Mouse (Mus musculus) CH12.LX (cell line): ENCODE measurements around the gene Entpd5. TPM values are rescaled to one million over a fixed set of nuclear protein-coding genes. Genes with fewer than 3 reads are reported as not detected.

Source experiments
- DNase-seq: peaks from one replicate; pipeline ENCODE4 v3.0.0-alpha.2; 2013; ENCODE audit errors: extremely low read depth
- H3K27ac ChIP-seq: 2 replicates; pipeline ENCODE4 v1.5.1; 2012; ENCODE audit warnings: low read depth, mild to moderate bottlenecking, control low read depth, moderate library complexity; ENCODE audit not compliant: insufficient read depth
- H3K27me3 ChIP-seq: replicated peaks from 2 replicates; pipeline ENCODE3; 2012; ENCODE audit warnings: inconsistent platforms
- H3K36me3 ChIP-seq, 2 experiments: replicated peaks in 1 of 2; 2 replicates each; pipeline versions ENCODE3 to v1.6.1; 2012; ENCODE audit warnings: inconsistent platforms in 1 of 2, low read length in 1 of 2, mild to moderate bottlenecking in 1 of 2, mixed read lengths in 1 of 2, moderate library complexity in 1 of 2; ENCODE audit not compliant: control insufficient read depth in 1 of 2, insufficient read depth in 1 of 2
- H3K4me1 ChIP-seq, 2 experiments: 2 replicates each; pipeline ENCODE4 v1.6.1; 2012; ENCODE audit warnings: inconsistent platforms in 1 of 2, moderate library complexity in 1 of 2; ENCODE audit not compliant: insufficient read depth in 2 of 2, control insufficient read depth in 1 of 2
- H3K4me2 ChIP-seq: 2 replicates; pipeline ENCODE4 v1.6.1; 2012; ENCODE audit warnings: low read depth, mild to moderate bottlenecking, control low read depth; ENCODE audit not compliant: poor library complexity, insufficient read depth, severe bottlenecking
- H3K4me3 ChIP-seq, 3 experiments: fragments of 150-350 bp in 1 of 3; sonication (generic) in 1 of 3; replicated peaks in 1 of 3; 2 replicates each; pipeline versions ENCODE3 to v1.5.1; 2011 to 2012; ENCODE audit warnings: low read depth in 2 of 3, low read length in 2 of 3, mild to moderate bottlenecking in 2 of 3, moderate library complexity in 2 of 3, control low read depth in 1 of 3, improper control_type of control experiment in 1 of 3, inconsistent platforms in 1 of 3, mixed read lengths in 1 of 3; ENCODE audit not compliant: poor library complexity in 1 of 3
- H3K79me2 ChIP-seq: replicated peaks from 2 replicates; pipeline ENCODE4 v1.6.1; 2012; ENCODE audit warnings: mild to moderate bottlenecking, moderate library complexity; ENCODE audit not compliant: control insufficient read depth, poor library complexity, insufficient read depth, severe bottlenecking; ENCODE audit errors: extremely low read depth
- H3K9ac ChIP-seq: 2 replicates; pipeline ENCODE4 v1.6.1; 2012; ENCODE audit warnings: low read depth, mild to moderate bottlenecking, control low read depth, moderate library complexity; ENCODE audit not compliant: insufficient read depth
- H3K9me3 ChIP-seq: replicated peaks from 2 replicates; pipeline ENCODE3; 2012; ENCODE audit warnings: low read length, inconsistent platforms, mixed read lengths
- BHLHE40 ChIP-seq: IDR thresholded peaks from 2 replicates; pipeline ENCODE4 v1.6.1; 2011; ENCODE audit warnings: mild to moderate bottlenecking, low read depth, low read length, improper control_type of control experiment
- E2F4 ChIP-seq: IDR thresholded peaks from 2 replicates; pipeline ENCODE4 v1.6.1; 2011; ENCODE audit warnings: low read depth, low read length, improper control_type of control experiment; ENCODE audit not compliant: insufficient replicate concordance
- ELF1 ChIP-seq: IDR thresholded peaks from 2 replicates; pipeline ENCODE4 v1.6.1; 2014; ENCODE audit warnings: low read depth, mild to moderate bottlenecking, inconsistent platforms, low read length, improper control_type of control experiment
- IRF4 ChIP-seq: IDR thresholded peaks from 2 replicates; pipeline ENCODE4 v1.6.1; 2014; ENCODE audit warnings: low read depth, mild to moderate bottlenecking, inconsistent platforms, low read length, improper control_type of control experiment
- JUN ChIP-seq: IDR thresholded peaks from 2 replicates; pipeline ENCODE4 v1.6.1; 2011; ENCODE audit warnings: low read depth, mild to moderate bottlenecking, low read length, improper control_type of control experiment, moderate library complexity; ENCODE audit not compliant: insufficient read depth
- KAT2A ChIP-seq: IDR thresholded peaks from 2 replicates; pipeline ENCODE4 v1.6.1; 2012; ENCODE audit warnings: low read length, improper control_type of control experiment, inconsistent platforms; ENCODE audit not compliant: insufficient replicate concordance
- MAFK ChIP-seq: IDR thresholded peaks from 2 replicates; pipeline ENCODE4 v1.6.1; 2011; ENCODE audit warnings: low read length, improper control_type of control experiment; ENCODE audit not compliant: insufficient replicate concordance
- MEF2A ChIP-seq: IDR thresholded peaks from 2 replicates; pipeline ENCODE4 v1.6.1; 2014; ENCODE audit warnings: low read depth, mild to moderate bottlenecking, inconsistent platforms, low read length, improper control_type of control experiment, borderline replicate concordance
- MXI1 ChIP-seq: IDR thresholded peaks from 2 replicates; pipeline ENCODE4 v1.6.1; 2011; ENCODE audit warnings: mild to moderate bottlenecking, low read depth, low read length, improper control_type of control experiment
- NELFE ChIP-seq: IDR thresholded peaks from 2 replicates; pipeline ENCODE4 v1.6.1; 2011; ENCODE audit warnings: low read depth, low read length, improper control_type of control experiment
- PAX5 ChIP-seq: IDR thresholded peaks from 2 replicates; pipeline ENCODE4 v1.6.1; 2012; ENCODE audit warnings: low read length, inconsistent platforms, mixed read lengths
- POLR2A ChIP-seq: IDR thresholded peaks from 2 replicates; pipeline ENCODE4 v1.6.1; 2011; ENCODE audit warnings: low read depth, mild to moderate bottlenecking, improper control_type of control experiment, low read length
- RAD21 ChIP-seq: IDR thresholded peaks from 2 replicates; pipeline ENCODE4 v1.6.1; 2011; ENCODE audit warnings: low read depth, mild to moderate bottlenecking, low read length, improper control_type of control experiment, moderate library complexity
- RCOR1 ChIP-seq: conservative IDR thresholded peaks from 2 replicates; pipeline ENCODE4 v1.6.1; 2012; ENCODE audit warnings: low read depth, mild to moderate bottlenecking, inconsistent platforms, low read length, improper control_type of control experiment
- SMC3 ChIP-seq: IDR thresholded peaks from 2 replicates; pipeline ENCODE4 v1.6.1; 2011; ENCODE audit warnings: low read depth, low read length, improper control_type of control experiment
- TBP ChIP-seq: conservative IDR thresholded peaks from 2 replicates; pipeline ENCODE4 v1.6.1; 2011; ENCODE audit warnings: low read depth, low read length, improper control_type of control experiment
- USF1 ChIP-seq: IDR thresholded peaks from 2 replicates; pipeline ENCODE4 v1.6.1; 2014; ENCODE audit warnings: low read depth, mild to moderate bottlenecking, inconsistent platforms, low read length, improper control_type of control experiment
- ZKSCAN1 ChIP-seq: IDR thresholded peaks from 2 replicates; pipeline ENCODE4 v1.6.1; 2012; ENCODE audit warnings: low read depth, inconsistent platforms, low read length, improper control_type of control experiment, borderline replicate concordance
- dilution Hi-C: fragments of 300-500 bp; cut with MboI; formaldehyde crosslinking; loops from 2 replicates; pipeline ENCODE4 v1.14.3; 2020; ENCODE audit warnings: low sequenced_read_pairs; ENCODE audit not compliant: extremely low pct_unique_long_range_greater_than_20kb, extremely low pct_ligation_motif_present
- in situ Hi-C: fragments of 300-500 bp; cut with MboI; formaldehyde crosslinking; loops from 3 replicates; pipeline ENCODE4 v1.14.3; 2019; ENCODE audit warnings: low sequenced_read_pairs, low pct_ligation_motif_present, low pct_unique_long_range_greater_than_20kb, mixed read lengths
- polyA plus RNA-seq: library from polyadenylated mRNA; unstranded; fragments of >175 nt; gene quantifications from 2 replicates; pipeline ENCODE4 v1.2.1, GENCODE M21; 2012; ENCODE audit warnings: low read depth; ENCODE audit not compliant: insufficient read length
- total RNA-seq, 2 experiments: library from RNA; depleted of rRNA; stranded (reverse); fragments of 300-350 nt in 1 of 2; fragments of >200 nt in 1 of 2; gene quantifications; 2 replicates each; pipeline ENCODE4 v1.2.3; 2012 to 2014

Gene Entpd5
- total and polyA plus RNA-seq, 3 experiments, result 4.2 to 5.7 (median 5.3) TPM

DNA sequence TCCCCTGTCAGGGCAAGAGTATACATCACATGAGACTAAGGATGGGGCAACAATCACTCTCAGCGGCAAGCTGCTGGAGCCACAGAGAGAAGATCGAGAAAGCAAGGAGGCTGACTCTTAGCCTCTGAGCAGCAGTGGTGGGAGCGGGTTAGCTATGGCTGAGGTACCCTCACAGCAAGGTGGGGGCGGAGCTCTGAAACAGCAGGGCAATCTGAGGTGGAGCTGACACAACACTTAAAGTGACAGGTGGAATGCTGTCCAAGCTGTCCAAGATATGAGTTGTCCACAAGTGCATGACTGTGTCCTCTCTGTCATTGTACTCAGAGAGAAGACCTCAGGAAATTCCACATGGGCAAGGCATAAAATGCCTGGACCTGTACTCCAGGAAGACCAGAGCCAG lies 26.5 kb downstream of the Entpd5 start:
- Histone ChIP-seq H3K4me2 (no peak overlapping the region), H3K27me3 (no peaks in the 10 kb centered on the region), H3K9ac (no peak overlapping the region), H3K27ac (no peak overlapping the region), H3K4me1 (0 out of 4 replicates have a peak, but pooled peaks cover 0 to 5% of the 10 kb centered on the region in 2 experiments), H3K4me3 (no peak overlapping the region), H3K9me3 (no peaks in the 10 kb centered on the region), H3K79me2 (no peaks in the 10 kb centered on the region), H3K36me3 (peaks cover 0 to 8% of the 10 kb centered on the region in 2 experiments)
- no peak for DNase-seq
- TF ChIP-seq ELF1, result no peak
- dilution Hi-C loops, result no loop called here
- in situ Hi-C loops, result no loop called here

DNA sequence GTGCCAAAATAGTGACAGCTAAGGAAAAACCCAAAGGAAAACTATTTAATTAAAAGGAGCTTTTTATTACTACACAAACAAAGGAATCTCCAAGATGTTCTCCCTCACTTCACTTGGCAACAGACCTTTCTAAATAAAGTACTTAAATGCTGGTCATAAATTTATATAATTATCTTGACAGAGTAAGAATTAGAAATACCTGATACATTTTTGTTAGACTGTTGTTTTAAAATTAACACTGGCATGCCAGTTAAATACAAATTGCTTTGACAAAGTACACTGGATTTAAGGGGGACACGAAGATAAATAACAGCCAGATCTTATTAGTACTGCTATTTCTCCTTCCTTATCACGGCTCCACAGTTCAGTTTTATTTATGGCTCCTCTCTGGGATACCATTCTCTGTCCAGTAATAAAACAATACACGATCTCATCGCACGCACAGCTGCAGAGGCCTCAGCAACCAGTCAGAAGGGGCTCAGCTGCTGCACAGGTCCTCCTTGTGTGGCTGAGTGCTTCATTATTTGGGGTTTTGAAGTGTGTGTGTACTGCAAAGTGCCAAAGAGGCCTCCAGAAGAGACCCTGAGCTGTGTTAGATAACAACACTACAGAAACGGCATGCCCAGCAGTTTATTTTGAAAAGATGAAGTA lies 34.9 kb downstream of the Entpd5 start:
- H3K27me3 ChIP-seq, result no peaks in the 10 kb centered on the region
- in situ Hi-C loops, result no loop called here
- H3K79me2 ChIP-seq, result no peaks in the 10 kb centered on the region
- TF ChIP-seq PAX5 (no peak), SMC3 (no peak), MEF2A (no peak), RCOR1 (no peak), E2F4 (no peak), MXI1 (no peak), USF1 (no peak), NELFE (no peak), ZKSCAN1 (no peak), POLR2A (no peak), RAD21 (no peak), KAT2A (no peak), MAFK (no peak), BHLHE40 (no peak), IRF4 (no peak), JUN (no peak), TBP (no peak)
- H3K9ac ChIP-seq, result no peak overlapping the region
- no peaks in the 10 kb centered on the region for H3K9me3 ChIP-seq
- no peak overlapping the region for H3K4me3 ChIP-seq
- H3K4me1 ChIP-seq, result no peaks in the 10 kb centered on the region
- peaks cover 38 to 66% of the 10 kb centered on the region in 2 experiments for H3K36me3 ChIP-seq
- dilution Hi-C loops, result no loop called here
- no peak overlapping the region for H3K27ac ChIP-seq
- DNase-seq, result no peak
- H3K4me2 ChIP-seq, result no peak overlapping the region
